Mouse (Mus musculus): Measurements from ENCODE around the gene Cdkal1.

DNA sequence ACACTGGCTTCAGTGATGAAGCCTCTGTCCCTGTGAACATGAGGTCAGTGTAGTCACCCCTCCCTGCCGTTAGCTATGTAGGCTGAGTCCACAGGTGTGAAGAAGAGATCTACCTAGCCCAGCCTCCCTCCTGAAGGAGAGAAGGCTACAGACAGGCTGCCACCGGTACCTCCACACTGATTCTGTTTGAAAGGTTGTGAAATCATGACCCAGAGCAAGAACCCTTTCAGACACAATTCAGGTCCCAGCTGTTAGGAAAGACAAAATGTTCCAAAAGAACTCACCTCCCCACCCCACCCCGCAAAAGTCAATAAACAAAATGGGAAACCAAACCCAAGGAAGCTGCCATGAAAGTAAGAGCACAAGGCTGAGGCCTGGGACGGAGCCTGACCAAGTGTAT lies 217.2 kb downstream of the Cdkal1 start:
- no peak for TF ChIP-seq CTCF (IDR thresholded peaks at IDR 0.05; ENCODE audit: low read depth)
- TF ChIP-seq EP300 (IDR thresholded peaks at IDR 0.05; ENCODE audit: low read depth), result peak; percentile 72

Measured in liver, postnatal 0 days (tissue).